Mouse (Mus musculus): ENCODE data around the gene Acad11.

Acad11 gene

GRCm38 (mm10) chr9:104146683-104147082 lies 83.5 kb downstream of the Acad11 start:
- no peak for DNase-seq (ENCODE audit: low read depth, low spot score)

GRCm38 (mm10) chr9:104148969-104149368 lies 85.8 kb downstream of the Acad11 start:
- no peak for DNase-seq (ENCODE audit: low read depth, low spot score)

- DNase-seq (ENCODE audit: low read depth, low spot score) = no peak
These were observed 88.9 kb downstream of the Acad11 start for GRCm38 (mm10) chr9:104152121-104152520.

- no peak for DNase-seq (ENCODE audit: low read depth, low spot score)
These were observed 92.0 kb downstream of the Acad11 start for GRCm38 (mm10) chr9:104155100-104155715.

- DNase-seq (ENCODE audit: low read depth, low spot score) = no peak
These were observed 93.3 kb downstream of the Acad11 start for GRCm38 (mm10) chr9:104156506-104156905.

- DNase-seq (ENCODE audit: low read depth, low spot score) = no peak
These were observed 94.1 kb downstream of the Acad11 start for GRCm38 (mm10) chr9:104157291-104157690.

- DNase-seq (ENCODE audit: low read depth, low spot score) = no peak
These were observed 97.9 kb downstream of the Acad11 start for GRCm38 (mm10) chr9:104161117-104161516.

- no peak for DNase-seq (ENCODE audit: low read depth, low spot score)
These were observed 101.0 kb downstream of the Acad11 start for GRCm38 (mm10) chr9:104164194-104164593.

GRCm38 (mm10) chr9:104165926-104166325 lies 102.7 kb downstream of the Acad11 start:
- no peak for DNase-seq (ENCODE audit: low read depth, low spot score)

- no peak for DNase-seq (ENCODE audit: low read depth, low spot score)
These were observed 106.8 kb downstream of the Acad11 start for GRCm38 (mm10) chr9:104169986-104170385.

- no peak for DNase-seq (ENCODE audit: low read depth, low spot score)
These were observed 108.5 kb downstream of the Acad11 start for GRCm38 (mm10) chr9:104171651-104172050.

GRCm38 (mm10) chr9:104172342-104172741 lies 109.2 kb downstream of the Acad11 start:
- no peak for DNase-seq (ENCODE audit: low read depth, low spot score)
